Mouse (Mus musculus): ENCODE results near the gene Dennd1a.

The Dennd1a gene

DNA sequence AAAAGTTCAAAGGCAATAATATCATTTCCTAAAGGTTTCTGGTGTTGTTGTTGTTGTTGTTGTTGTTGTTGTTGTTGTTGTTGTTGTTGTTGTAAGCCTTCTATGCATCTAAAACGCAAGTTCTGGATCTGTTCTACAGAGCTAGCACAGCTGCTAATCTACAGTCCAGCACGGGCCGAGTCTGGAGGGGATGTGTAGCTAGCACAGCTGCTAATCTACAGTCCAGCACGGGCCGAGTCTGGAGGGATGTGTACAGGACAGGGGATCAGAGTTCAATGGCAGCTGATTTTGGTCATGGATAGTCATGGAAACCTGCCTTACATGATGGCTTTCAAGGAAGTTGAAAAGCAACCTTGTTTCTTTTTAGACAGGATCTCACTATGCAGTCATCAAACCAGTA, 57.3 kb downstream of the Dennd1a start:
- DNase-seq (ENCODE audit: low read depth, low spot score): no peak

DNA sequence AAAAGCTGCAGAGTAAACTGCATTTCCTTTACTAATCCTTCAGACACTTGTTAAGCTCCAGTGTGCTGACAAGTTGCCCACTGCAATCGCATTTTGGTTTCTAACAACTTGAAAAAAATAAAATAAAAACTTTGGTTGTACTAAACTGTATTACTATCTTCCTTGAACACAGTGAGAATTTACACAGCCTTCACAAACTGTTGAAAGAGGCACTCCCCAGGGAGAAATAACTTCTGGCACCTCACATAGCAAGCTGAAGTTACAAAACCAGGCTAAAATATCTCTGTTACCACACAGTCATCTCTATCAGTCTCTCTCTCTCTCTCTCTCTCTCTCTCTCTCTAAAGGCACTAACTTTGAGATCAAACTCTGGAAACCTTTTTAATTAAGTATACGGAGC, 63.4 kb downstream of the Dennd1a start:
- no peak for DNase-seq (ENCODE audit: low read depth, low spot score)

DNA sequence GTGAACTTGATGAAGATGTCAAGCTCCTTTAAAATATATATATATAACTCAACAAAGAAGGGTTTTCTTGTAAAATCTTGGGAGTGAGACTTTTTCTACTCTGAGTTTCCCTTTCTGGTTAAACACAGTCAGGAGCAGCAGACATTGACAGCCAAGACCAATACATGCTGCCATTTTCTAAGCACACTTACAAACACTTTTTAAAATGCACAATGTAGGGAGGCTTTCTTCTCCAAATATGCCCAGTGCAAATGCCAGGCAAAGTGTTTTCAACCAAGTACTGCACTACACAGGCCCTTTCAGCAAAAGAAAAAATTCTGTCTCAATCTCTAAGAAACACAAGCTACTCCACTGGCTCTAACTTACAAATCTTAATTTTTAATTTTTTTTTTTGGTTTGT, 65.7 kb downstream of the Dennd1a start:
- DNase-seq (ENCODE audit: low read depth, low spot score): no peak

- no peak for DNase-seq (ENCODE audit: low read depth, low spot score)
Measured at GRCm38 (mm10) chr2:38220687-38221435, 66.3 kb downstream of the Dennd1a start.

- DNase-seq (ENCODE audit: low read depth, low spot score): no peak
Measured at GRCm38 (mm10) chr2:38219666-38220065, 67.5 kb downstream of the Dennd1a start.

DNA sequence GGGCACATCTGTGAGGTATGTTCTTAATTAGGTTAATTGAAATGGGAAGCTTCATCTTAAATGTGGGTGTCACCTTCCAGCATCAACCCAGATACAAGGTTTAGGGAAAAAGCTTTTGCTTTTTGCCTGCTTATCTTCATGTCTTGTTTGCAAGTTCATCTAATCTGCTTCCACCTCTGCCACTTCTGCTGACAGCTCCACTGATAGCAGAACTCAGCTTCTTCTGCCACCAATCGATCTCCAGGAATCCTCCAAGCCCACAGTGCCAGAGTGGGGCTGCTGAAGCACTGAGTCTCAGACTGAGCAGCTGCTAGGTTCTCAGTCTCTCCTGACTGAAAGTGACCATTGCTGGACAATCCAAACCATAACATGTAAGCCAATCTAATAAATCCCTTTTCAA, 74.1 kb downstream of the Dennd1a start:
- DNase-seq (ENCODE audit: low read depth, low spot score): no peak

DNA sequence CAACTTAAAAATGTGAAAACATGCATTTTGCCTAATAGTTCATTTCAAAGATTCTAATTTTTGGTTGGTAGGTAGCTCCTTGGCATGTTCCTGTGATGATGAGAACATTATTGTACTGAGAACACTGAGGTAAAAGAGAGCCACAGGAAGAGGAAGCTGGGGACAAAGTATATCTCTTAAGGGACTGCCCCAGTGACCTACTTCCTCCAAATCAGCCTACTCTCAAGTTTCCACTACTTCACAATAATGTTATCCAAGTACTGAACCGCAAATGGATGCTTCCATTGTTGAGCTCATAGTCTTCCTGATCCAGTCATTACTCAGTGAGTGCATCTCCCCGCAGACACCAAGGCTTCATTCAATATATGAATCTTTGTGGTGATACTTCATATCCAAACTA, 75.8 kb downstream of the Dennd1a start:
- DNase-seq (ENCODE audit: low read depth, low spot score): peak; percentile 67

DNA sequence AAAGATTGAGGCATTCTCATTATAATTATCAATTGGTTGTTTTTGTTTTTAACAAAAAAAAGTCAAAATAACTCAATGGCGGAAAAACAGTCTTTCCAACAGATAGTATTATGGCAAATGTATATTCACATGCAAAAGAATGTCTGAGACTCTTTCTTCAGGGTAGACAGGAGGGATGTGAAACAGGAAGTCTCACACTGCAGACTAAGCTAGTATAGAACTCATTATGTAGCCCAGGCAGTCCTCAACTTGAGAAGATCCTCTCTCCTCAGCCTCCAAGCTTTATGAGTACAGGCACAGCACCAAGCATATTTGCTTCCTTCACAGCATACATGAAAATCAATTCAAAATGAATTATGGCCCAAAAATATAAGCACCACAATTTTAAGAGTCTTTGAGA, 79.4 kb downstream of the Dennd1a start:
- peak; percentile 24 for DNase-seq (ENCODE audit: low read depth, low spot score)

DNA sequence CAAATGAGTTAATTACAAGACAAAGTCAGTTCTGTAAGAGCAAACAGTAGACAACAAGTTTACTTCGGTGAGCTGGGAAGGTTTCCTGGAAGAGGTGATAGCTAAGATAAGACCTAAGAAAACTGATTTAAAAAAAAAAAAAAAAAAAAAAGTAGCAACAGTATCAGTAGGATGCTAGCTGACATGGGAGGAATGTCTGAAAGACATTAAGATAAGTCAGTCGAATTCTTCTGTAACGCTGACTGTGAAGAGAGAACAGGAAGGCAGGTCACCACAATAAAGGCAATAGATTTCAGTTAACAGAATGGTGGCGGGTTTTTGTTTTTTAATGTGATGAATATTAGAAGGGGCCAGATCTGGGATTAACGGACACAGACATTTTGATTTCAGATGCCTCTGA, 81.9 kb downstream of the Dennd1a start:
- peak; percentile 60 for DNase-seq (ENCODE audit: low read depth, low spot score)

GRCm38 (mm10) chr2:38204696-38205095, 82.5 kb downstream of the Dennd1a start:
- DNase-seq (ENCODE audit: low read depth, low spot score): no peak

DNA sequence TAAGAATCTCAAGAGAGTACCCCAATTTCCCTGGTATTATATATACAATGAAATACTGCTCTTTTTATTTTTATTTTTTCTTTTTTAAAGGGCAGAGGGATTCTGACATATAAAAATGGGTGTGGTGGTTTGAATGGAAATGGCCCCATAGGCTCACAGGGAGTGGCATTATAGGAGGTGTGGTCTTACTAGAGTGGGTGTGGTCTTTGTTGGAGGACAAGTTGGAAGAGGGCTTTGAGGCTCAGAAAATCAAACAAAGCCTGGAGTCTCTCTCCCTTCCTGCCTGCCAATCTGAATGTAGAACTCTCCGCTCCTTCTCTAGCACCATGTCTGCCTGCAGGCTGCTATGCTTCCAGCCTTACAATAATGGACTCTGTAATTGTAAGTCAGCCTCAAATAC, 89.1 kb downstream of the Dennd1a start:
- no peak for DNase-seq (ENCODE audit: low read depth, low spot score)

GRCm38 (mm10) chr2:38196199-38197060, 90.8 kb downstream of the Dennd1a start:
- no peak for DNase-seq (ENCODE audit: low read depth, low spot score)

- DNase-seq (ENCODE audit: low read depth, low spot score): no peak
Measured at GRCm38 (mm10) chr2:38192007-38192406, 95.2 kb downstream of the Dennd1a start.

DNA sequence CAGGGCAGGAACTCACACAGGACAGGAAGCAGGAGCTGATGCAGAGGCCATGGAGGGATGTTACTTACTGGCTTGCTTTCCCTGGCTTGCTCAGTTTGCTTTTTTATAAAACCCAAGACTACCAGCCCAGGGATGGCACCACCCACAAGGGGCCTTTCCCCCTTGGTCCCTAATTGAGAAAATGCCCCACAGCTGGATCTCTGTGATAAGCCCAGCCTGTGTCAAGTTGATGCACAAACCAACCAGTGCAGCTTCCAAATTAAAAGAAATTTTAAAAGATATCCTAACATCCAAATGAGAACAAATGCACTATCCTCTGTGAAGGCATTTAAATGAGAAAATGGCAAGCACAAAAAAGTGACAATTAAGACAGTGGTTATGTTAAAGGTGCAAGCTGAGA, 95.6 kb downstream of the Dennd1a start:
- DNase-seq (ENCODE audit: low read depth, low spot score): no peak

DNA sequence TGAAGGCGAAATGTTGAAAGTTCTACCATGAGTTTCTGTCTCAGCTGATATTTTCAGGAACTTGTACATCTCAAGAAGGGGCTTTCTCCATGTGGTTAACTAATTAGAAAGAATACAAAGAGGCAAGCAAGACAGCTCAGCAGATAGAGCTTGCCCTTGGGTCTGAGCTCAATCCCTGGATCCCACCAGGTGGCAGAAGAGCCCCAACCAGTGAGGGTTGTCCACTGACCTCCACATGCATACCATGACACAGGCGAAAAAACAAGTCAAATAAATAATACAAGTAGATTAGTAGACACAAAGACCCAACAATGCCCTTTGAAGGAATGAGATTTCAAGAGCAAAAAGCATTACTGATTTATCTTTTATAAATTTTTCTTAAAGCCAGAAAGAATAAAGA, 100.8 kb downstream of the Dennd1a start:
- peak; percentile 35 for DNase-seq (ENCODE audit: low read depth, low spot score)

- DNase-seq (ENCODE audit: low read depth, low spot score): no peak
Measured at GRCm38 (mm10) chr2:38184977-38185376, 102.2 kb downstream of the Dennd1a start.

DNA sequence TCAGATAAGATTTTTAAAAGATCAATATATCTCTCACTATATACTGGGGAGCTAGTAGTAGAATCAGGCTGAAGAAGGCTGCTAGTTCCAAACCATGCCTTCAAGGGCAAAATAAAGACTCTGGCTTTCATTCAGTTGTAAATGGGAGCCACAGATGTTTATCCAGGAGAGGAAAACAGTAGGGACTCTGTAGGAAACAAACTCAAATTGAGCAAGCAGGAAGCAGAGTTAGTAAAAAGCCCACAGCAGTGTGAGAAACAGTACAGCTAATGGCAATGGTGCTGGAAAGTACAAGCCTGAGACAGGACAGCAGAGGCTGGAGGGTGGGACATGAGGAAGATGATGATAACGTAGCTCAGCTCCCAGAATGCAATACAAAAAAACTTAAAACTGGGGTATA, 103.3 kb downstream of the Dennd1a start:
- no peak for DNase-seq (ENCODE audit: low read depth, low spot score)

DNA sequence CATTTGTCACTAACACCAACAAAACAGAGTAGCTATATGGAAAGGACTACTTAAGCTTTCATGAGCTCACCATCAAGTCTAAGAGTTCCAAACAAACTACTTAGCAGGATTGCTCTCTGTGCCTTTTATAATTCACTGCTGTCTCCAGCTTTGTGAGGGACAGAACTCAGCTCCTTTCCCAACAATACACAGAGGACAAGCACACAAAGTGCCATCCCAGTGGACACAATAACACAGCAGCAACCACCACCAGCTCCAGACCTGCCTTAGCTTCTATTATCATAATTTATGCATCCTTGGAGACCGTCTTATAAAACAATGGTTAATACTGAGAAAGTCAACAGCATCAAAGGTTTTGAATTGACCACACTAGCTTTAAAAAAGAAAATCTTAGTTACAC, 104.9 kb downstream of the Dennd1a start:
- DNase-seq (ENCODE audit: low read depth, low spot score): no peak

- no peak for DNase-seq (ENCODE audit: low read depth, low spot score)
Measured at GRCm38 (mm10) chr2:38177583-38177978, 109.6 kb downstream of the Dennd1a start.

DNA sequence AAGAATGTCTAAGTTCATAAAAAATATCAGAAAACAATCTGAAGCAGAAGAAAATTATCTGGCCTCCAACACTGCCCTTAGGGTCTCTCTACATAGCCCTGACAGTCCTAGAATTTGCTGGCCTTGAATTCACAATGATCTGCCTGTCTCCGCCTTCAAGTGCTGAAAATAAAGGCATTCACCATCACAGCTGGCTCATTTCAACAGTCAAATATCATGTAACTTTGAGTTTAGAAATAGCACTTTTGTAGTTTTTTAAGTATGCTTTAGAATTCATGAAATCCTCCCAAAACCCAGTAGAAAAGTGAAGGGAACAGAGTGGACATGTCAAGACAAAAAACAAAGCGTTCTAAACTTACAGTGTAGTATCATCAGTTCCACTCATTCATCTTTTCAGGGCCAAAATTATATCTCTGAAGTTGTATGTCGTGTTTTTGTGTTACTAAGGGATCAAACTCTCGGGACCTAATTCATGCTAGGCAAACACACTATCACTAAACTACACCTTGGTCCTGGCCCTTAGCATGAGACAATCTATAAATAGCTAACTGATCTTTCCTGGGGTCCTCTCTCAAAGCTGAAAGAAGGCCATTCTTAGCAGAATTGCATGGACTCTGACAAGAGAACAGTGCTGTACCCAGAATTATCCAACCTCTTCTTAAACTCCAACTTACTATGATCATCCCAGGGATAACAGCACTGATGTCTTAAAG, 110.2 kb downstream of the Dennd1a start:
- DNase-seq (ENCODE audit: low read depth, low spot score): no peak

GRCm38 (mm10) chr2:38175276-38175675, 111.9 kb downstream of the Dennd1a start:
- no peak for DNase-seq (ENCODE audit: low read depth, low spot score)

- no peak for DNase-seq (ENCODE audit: low read depth, low spot score)
Measured at GRCm38 (mm10) chr2:38168606-38169005, 118.6 kb downstream of the Dennd1a start.
